Mouse (Mus musculus) megakaryocyte progenitor cell, adult 5-6 weeks (primary cell): ENCODE data around the gene Camkv. TPM values are rescaled to one million over a fixed set of nuclear protein-coding genes. Genes with fewer than 3 reads are reported as not detected.

Source experiments
- ATAC-seq: replicated peaks from 2 replicates; pipeline ENCODE4 v1.8.0; 2016; ENCODE audit warnings: mild to moderate bottlenecking, moderate TSS enrichment, inconsistent platforms; ENCODE audit not compliant: poor library complexity
- total RNA-seq, 2 experiments: library from RNA; stranded (forward) in 1 of 2; stranded (reverse) in 1 of 2; fragments of 157-497, 149-512 nt in 1 of 2; fragments of 200-1000 nt in 1 of 2; gene quantifications; 2 replicates each; pipeline versions ENCODE4 v1.2.3 to v1.2.4; 2015 to 2017

Gene Camkv
- total RNA-seq (2015), result not detected in 2 replicates
- total RNA-seq (2017), result 0.20 TPM in 1 of 2 replicates, not detected in the other

GRCm38 (mm10) chr9:107935374-107935773 lies at the start of gene Camkv:
Gene Camkv (plus strand): TSS chr9:107935674.
- ATAC-seq, result no peak

- peak; percentile 96 for ATAC-seq
These were observed 47.6 kb upstream of the Camkv start, which contains the start of gene Mon1a for GRCm38 (mm10) chr9:107887804-107888266. Gene Mon1a (plus strand): TSS chr9:107888151.

- ATAC-seq, result peak; percentile 46
These were observed 47.1 kb upstream of the Camkv start for GRCm38 (mm10) chr9:107888267-107888850.

- no peak for ATAC-seq
These were observed 45.2 kb upstream of the Camkv start for GRCm38 (mm10) chr9:107890260-107890659.

- ATAC-seq, result peak; percentile 39
These were observed 44.5 kb upstream of the Camkv start for GRCm38 (mm10) chr9:107891023-107891422.

GRCm38 (mm10) chr9:107898563-107898962 lies 36.9 kb upstream of the Camkv start:
- no peak for ATAC-seq

- ATAC-seq, result no peak
These were observed 35.6 kb upstream of the Camkv start for GRCm38 (mm10) chr9:107899855-107900254.

GRCm38 (mm10) chr9:107900840-107901626 lies 34.4 kb upstream of the Camkv start:
- ATAC-seq, result peak; percentile 78

GRCm38 (mm10) chr9:107901627-107901914 lies 33.9 kb upstream of the Camkv start:
- no peak for ATAC-seq

GRCm38 (mm10) chr9:107904726-107905125 lies 30.7 kb upstream of the Camkv start:
- ATAC-seq, result peak; percentile 90

- ATAC-seq, result peak; percentile 51
These were observed 29.1 kb upstream of the Camkv start, which contains the start of gene Mst1r for GRCm38 (mm10) chr9:107906252-107906966. Gene Mst1r (plus strand): TSS chr9:107906873.

GRCm38 (mm10) chr9:107906967-107907800 lies 28.3 kb upstream of the Camkv start:
- no peak for ATAC-seq

GRCm38 (mm10) chr9:107907801-107908120 lies 27.7 kb upstream of the Camkv start:
- ATAC-seq, result no peak

- ATAC-seq, result peak; percentile 36; the same call in 1 of the 2 replicates
These were observed 26.9 kb upstream of the Camkv start for GRCm38 (mm10) chr9:107908410-107909158.

- no peak for ATAC-seq
These were observed 25.3 kb upstream of the Camkv start for GRCm38 (mm10) chr9:107910025-107910769.

- ATAC-seq, result no peak
These were observed 20.6 kb upstream of the Camkv start for GRCm38 (mm10) chr9:107914764-107915420.

- ATAC-seq, result no peak
These were observed 17.4 kb upstream of the Camkv start for GRCm38 (mm10) chr9:107917895-107918608.

- ATAC-seq, result no peak
These were observed 16.6 kb upstream of the Camkv start for GRCm38 (mm10) chr9:107918884-107919283.
